Mouse (Mus musculus) midbrain, embryonic 13.5 days (tissue): ENCODE data around the gene 4921504E06Rik. TPM values are rescaled to one million over a fixed set of nuclear protein-coding genes. Genes with fewer than 3 reads are reported as not detected.
A peak's percentile ranks its signal among the peaks of the same experiment; 100 is the strongest.

Experiments used
- ATAC-seq: fragments of 200-750 bp; cut with Nextera tagmentation; 2 replicates; pipeline ENCODE4 v1.8.0; 2017; ENCODE audit warnings: mild to moderate bottlenecking, moderate TSS enrichment, moderate library complexity
- H3K27ac ChIP-seq: fragments of 300-500 bp; sonication (generic); 2 replicates; pipeline ENCODE4 v1.5.1; 2015; ENCODE audit warnings: inconsistent platforms, mild to moderate bottlenecking, moderate library complexity
- H3K27me3 ChIP-seq: fragments of 300-500 bp; sonication (generic); 2 replicates; pipeline ENCODE4 v1.6.1; 2015; ENCODE audit warnings: mild to moderate bottlenecking, inconsistent platforms
- H3K36me3 ChIP-seq: fragments of 300-500 bp; sonication (generic); 2 replicates; pipeline ENCODE4 v1.6.1; 2015; ENCODE audit warnings: mild to moderate bottlenecking, inconsistent platforms
- H3K4me1 ChIP-seq: fragments of 300-500 bp; sonication (generic); replicated peaks from 2 replicates; pipeline ENCODE4 v1.6.1; 2015; ENCODE audit warnings: inconsistent platforms
- H3K4me2 ChIP-seq: fragments of 300-500 bp; sonication (generic); replicated peaks from 2 replicates; pipeline ENCODE4 v1.6.1; 2015; ENCODE audit warnings: moderate library complexity, mild to moderate bottlenecking, inconsistent platforms
- H3K4me3 ChIP-seq: fragments of 300-500 bp; sonication (generic); replicated peaks from 2 replicates; pipeline ENCODE4 v1.5.1; 2015; ENCODE audit warnings: mild to moderate bottlenecking, inconsistent platforms
- H3K9ac ChIP-seq: fragments of 300-500 bp; sonication (generic); replicated peaks from 2 replicates; pipeline ENCODE4 v1.6.1; 2015; ENCODE audit warnings: mild to moderate bottlenecking, inconsistent platforms
- H3K9me3 ChIP-seq: fragments of 300-500 bp; sonication (generic); 2 replicates; pipeline ENCODE4 v1.6.1; 2016; ENCODE audit warnings: mild to moderate bottlenecking, inconsistent platforms
- WGBS: fragments of 180-500 bp; shearing (Covaris S2); methylation state at CpG from one replicate; pipeline ENCODE4 v1.1.7; 2015; 5-methylcytosine and 5-hydroxymethylcytosine counted together
- polyA plus RNA-seq: library from polyadenylated mRNA; unstranded; fragments of >200 nt; fragmentation: Nextera tagmentation; extraction: Ambion mirVana; gene quantifications from 2 replicates; pipeline ENCODE4 v1.2.1, GENCODE M21; 2015

4921504E06Rik gene
- polyA plus RNA-seq, 1 experiment from 2014 or later = not detected

DNA sequence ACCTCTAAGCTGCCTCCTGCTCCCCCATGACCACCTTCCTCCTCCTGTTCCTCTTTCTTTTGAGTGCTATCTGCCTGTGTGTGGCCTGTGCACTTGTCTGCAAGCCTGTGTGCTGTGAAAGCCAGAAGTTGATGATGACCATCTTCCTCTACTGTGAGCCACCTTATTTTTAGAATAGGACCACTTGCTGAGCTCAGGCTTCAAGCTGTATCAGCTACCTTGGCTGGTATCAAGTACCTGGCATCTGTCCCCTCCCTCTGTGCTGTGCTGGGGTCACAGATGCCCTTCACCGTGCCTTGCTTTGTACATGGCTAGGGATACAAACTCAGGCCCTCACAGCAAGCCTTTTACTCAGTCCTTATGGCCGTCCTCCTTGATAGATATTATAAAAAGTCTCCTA lies 2.3 kb downstream of the 4921504E06Rik start:
- Histone ChIP-seq H3K36me3 (no peaks in the 10 kb centered on the region), H3K9me3 (no peaks in the 10 kb centered on the region), H3K4me3 (no peak overlapping the region), H3K4me2 (no peak overlapping the region), H3K27me3 (peaks cover 17% of the 10 kb centered on the region), H3K4me1 (peaks cover 14% of the 10 kb centered on the region), H3K9ac (no peak overlapping the region), H3K27ac (no peak overlapping the region)
- 88% methylated on average over 2 of the region's 2 CpGs for WGBS
- ATAC-seq = no peak

DNA sequence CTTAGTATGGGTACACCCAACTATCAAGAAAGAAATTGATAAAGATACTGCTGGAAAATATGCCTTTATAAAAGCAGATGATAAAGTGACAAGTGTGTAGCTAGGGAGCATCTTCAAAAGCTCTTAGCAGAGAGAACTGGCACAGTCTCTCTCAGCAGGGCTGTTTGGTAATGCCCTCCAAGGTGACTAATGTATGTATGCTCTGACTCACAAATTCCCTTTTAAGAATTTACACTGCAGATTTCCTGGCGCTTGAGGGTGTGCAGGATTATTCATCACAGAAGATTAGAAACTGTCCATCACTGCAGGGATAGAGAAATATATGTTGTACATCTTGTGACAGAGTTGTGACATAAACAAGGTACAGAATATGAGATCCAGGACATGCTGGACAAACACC lies 12.8 kb downstream of the 4921504E06Rik start:
- Histone ChIP-seq H3K4me3 (no peak overlapping the region), H3K36me3 (no peaks in the 10 kb centered on the region), H3K27ac (no peak overlapping the region), H3K4me2 (no peak overlapping the region), H3K9me3 (no peaks in the 10 kb centered on the region), H3K27me3 (no peaks in the 10 kb centered on the region), H3K4me1 (no peaks in the 10 kb centered on the region), H3K9ac (no peak overlapping the region)
- WGBS = 71% methylated on average over 1 of the region's 1 CpGs
- ATAC-seq = no peak

DNA sequence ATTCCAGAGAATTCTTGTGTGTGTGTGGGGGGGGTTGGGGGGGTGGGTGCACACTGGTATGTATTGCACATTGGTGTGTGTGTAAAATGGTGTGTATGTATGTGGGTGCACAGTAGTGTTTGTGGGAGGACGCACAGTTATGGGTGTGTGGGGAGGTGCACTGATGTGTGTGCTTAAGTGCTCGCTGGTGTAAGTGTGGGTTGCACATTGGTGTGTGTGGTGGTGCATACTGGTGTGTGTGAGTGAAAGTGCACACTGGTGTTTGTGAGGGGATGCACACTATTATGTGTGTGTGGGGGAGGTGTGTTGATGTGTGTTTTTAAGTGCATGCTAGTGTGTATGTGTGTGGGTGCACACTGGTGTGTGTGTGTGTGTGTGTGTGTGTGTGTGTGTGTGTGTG lies 24.3 kb downstream of the 4921504E06Rik start:
- Histone ChIP-seq H3K4me1 (no peaks in the 10 kb centered on the region), H3K36me3 (no peaks in the 10 kb centered on the region), H3K27me3 (peaks cover 5% of the 10 kb centered on the region; the same call in 1 of the 2 replicates), H3K9ac (no peak overlapping the region), H3K4me2 (no peak overlapping the region), H3K27ac (no peak overlapping the region), H3K4me3 (no peak overlapping the region), H3K9me3 (no peaks in the 10 kb centered on the region)
- WGBS = 85% methylated on average over 2 of the region's 2 CpGs
- ATAC-seq = peak; percentile 70

DNA sequence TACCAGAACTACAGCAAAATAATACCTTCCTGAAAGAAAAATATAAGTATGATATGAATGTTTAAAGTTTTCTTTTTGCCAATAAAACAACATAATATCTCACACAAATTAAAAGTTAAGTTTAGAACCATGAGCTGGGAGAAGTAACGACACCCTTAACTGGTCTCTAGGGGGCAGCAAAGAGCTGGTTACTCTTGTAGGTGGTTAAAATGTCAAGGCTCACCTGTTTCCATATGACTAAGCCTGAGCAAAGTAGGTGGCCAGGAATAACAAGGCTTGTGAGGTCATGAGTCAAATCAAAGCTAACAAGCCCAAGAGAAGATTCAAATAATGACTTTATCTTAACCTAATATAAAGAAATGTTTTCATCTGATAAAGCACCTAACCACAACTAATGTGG lies 24.9 kb downstream of the 4921504E06Rik start:
- peaks cover 5% of the 10 kb centered on the region; the same call in 1 of the 2 replicates for H3K27me3 ChIP-seq
- no peak overlapping the region for H3K9ac ChIP-seq
- no peak overlapping the region for H3K27ac ChIP-seq
- no peaks in the 10 kb centered on the region for H3K4me1 ChIP-seq
- H3K9me3 ChIP-seq = no peaks in the 10 kb centered on the region
- H3K4me3 ChIP-seq = no peak overlapping the region
- ATAC-seq = no peak
- H3K36me3 ChIP-seq = no peaks in the 10 kb centered on the region
- no peak overlapping the region for H3K4me2 ChIP-seq
- 3% methylated on average over 1 of the region's 1 CpGs for WGBS

DNA sequence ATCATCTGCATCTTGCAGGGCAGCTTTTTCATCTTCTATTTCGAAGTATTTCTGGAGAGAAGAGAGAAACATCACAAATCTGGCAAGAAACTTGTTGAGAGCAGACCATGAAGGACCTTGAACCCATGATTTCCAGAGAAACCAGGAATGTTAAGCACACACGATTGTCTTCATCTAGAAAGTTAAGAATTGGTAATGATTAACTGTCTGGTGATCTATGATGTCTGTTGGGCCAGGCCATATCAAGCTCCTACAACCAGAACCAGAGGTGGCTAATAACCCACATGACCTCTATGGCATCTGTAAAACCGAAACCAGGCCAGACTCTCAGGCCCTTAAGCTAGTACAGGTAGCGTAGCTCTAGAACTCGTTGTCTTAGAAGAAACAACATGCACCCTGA lies 29.6 kb downstream of the 4921504E06Rik start:
- WGBS = 82% methylated on average over 5 of the region's 5 CpGs

DNA sequence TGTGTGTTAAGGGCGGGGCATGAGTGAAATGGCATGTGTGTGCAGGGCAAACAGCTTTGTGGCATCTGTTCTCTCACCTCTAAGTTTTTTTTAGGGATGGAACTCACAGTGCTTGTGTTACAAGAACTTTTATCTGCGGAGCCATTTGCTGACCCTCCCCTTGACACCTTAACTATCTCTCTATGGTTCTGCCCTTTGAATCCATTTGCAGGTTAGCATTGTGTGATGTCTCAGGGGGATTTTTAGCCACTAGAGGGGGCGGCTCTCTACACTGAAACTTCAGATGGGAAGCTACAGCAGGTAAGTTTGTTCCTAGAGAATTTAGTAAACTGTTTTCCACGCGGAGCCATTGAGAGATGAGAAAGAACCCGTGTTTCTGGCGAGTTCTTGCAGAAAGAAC lies 32.1 kb downstream of the 4921504E06Rik start:
- no peak for ATAC-seq
- H3K27me3 ChIP-seq = peaks cover 26% of the 10 kb centered on the region
- no peak overlapping the region for H3K4me3 ChIP-seq
- peaks cover 12% of the 10 kb centered on the region for H3K4me1 ChIP-seq
- no peak overlapping the region for H3K9ac ChIP-seq
- H3K9me3 ChIP-seq = no peaks in the 10 kb centered on the region
- H3K27ac ChIP-seq = no peak overlapping the region
- H3K36me3 ChIP-seq = no peaks in the 10 kb centered on the region
- WGBS = 43% methylated on average over 7 of the region's 7 CpGs
- H3K4me2 ChIP-seq = no peak overlapping the region

More for the DNA sequence above, 29.6 kb downstream of the 4921504E06Rik start:
- Histone ChIP-seq H3K4me2 (no peak overlapping the region), H3K27ac (no peak overlapping the region), H3K4me1 (0 out of 2 replicates have a peak, but pooled peaks cover 6% of the 10 kb centered on the region), H3K9ac (no peak overlapping the region), H3K9me3 (no peaks in the 10 kb centered on the region), H3K36me3 (no peaks in the 10 kb centered on the region), H3K27me3 (peaks cover 30% of the 10 kb centered on the region), H3K4me3 (no peak overlapping the region)
- ATAC-seq = no peak

DNA sequence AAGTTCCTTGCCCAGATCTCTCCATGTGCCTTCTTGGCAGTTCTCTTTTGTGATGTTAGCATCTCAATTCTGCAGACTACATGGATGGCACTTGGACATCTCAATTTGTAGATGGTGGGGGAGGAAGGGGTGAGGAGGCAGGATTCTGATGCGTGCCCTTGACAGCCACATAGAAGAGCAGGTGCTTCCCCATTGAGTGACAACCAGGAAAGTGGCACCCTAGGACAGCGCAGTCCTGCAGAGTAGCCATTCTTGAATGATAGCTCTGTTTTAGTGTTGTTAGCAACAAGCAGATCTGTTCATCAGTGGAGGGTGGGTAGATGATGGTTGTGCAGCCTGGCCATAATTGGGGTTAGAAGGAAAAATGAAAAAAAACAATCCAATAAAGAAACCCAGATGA lies 33.1 kb downstream of the 4921504E06Rik start:
- peak; percentile 6; the same call in 1 of the 2 replicates for ATAC-seq
- H3K4me1 ChIP-seq = peaks cover 12% of the 10 kb centered on the region
- no peak overlapping the region for H3K4me2 ChIP-seq
- H3K9me3 ChIP-seq = no peaks in the 10 kb centered on the region
- H3K4me3 ChIP-seq = no peak overlapping the region
- no peaks in the 10 kb centered on the region for H3K36me3 ChIP-seq
- no peak overlapping the region for H3K9ac ChIP-seq
- 70% methylated on average over 2 of the region's 2 CpGs for WGBS
- peaks cover 28% of the 10 kb centered on the region for H3K27me3 ChIP-seq
- no peak overlapping the region for H3K27ac ChIP-seq

DNA sequence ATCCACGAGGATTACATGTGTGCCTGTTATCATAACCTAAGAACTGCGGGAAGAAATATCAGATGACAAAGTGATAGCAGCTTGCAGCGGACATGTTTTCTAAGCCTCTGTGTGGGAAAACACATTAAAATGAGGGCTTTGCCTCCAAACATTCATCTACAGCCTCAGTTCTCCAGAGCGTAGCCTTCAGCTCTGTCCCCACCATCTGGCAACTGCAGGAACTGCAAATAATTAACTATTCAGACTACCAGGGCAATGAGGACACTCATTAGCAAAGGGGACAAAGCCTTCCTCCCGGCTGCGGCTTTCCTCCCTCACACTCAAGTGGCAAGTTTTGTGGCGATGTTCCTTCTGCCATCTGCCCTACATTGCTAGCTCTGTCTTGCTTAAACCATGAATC lies 33.9 kb downstream of the 4921504E06Rik start:
- WGBS = 6% methylated on average over 7 of the region's 7 CpGs
- Histone ChIP-seq H3K36me3 (no peaks in the 10 kb centered on the region), H3K4me2 (0 out of 2 replicates have a peak overlapping the region, but pooled peaks have one; percentile 20), H3K9me3 (no peaks in the 10 kb centered on the region), H3K27me3 (peaks cover 34% of the 10 kb centered on the region), H3K4me3 (no peak overlapping the region), H3K4me1 (peaks cover 12% of the 10 kb centered on the region), H3K9ac (no peak overlapping the region), H3K27ac (no peak overlapping the region)
- ATAC-seq = peak; percentile 79

DNA sequence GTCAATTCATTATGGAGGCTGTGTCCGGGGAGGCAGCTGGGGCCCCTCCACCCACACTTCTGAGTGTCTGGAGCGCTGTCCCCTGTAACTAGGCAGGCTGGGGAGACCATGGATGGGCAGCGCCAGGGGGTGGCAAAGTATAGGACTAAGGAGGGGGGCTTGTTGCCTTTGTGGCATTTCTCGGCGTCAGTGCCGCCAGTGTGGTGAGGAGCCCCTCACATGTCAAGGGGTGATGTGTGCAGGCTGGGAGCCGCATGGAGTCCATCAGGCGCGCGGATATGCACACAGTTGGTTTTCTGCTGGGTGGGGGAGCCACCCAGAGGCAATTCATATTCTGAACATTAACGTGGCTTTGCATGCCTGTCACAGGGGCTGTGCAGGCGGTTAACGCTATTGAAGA lies 35.8 kb downstream of the 4921504E06Rik start:
- peak; percentile 80 for ATAC-seq
- peak overlapping the region; percentile 43 for H3K4me2 ChIP-seq
- H3K9ac ChIP-seq = no peak overlapping the region
- H3K27me3 ChIP-seq = peaks cover 47% of the 10 kb centered on the region
- H3K9me3 ChIP-seq = no peaks in the 10 kb centered on the region
- WGBS = 20% methylated on average over 13 of the region's 13 CpGs
- no peak overlapping the region for H3K27ac ChIP-seq
- H3K4me1 ChIP-seq = peaks cover 12% of the 10 kb centered on the region
- no peaks in the 10 kb centered on the region for H3K36me3 ChIP-seq
- peak overlapping the region; percentile 9; the same call in 1 of the 2 replicates for H3K4me3 ChIP-seq

DNA sequence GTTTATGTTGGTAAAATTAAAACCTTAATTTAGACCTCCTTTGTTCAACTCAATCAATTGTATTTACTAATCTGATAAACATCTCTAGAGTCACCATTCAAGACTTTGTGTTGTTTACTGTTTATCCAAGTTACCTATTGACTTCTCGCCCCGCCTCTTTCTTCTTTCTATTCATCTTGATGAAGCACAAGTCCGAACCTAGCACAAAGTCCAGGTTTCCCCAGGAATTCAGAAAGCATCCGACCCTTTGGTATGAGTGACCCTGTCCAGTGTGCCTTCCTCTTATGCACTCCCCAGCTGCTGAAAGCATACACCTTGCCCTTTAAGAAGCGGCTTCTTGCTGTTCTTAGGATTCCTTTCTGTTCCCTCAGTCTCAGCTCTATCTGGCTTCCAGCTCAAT lies 41.3 kb downstream of the 4921504E06Rik start:
- no peaks in the 10 kb centered on the region for H3K36me3 ChIP-seq
- no peak overlapping the region for H3K4me2 ChIP-seq
- no peaks in the 10 kb centered on the region for H3K4me1 ChIP-seq
- H3K4me3 ChIP-seq = no peak overlapping the region
- no peaks in the 10 kb centered on the region for H3K9me3 ChIP-seq
- H3K27me3 ChIP-seq = peaks cover 47% of the 10 kb centered on the region
- H3K9ac ChIP-seq = no peak overlapping the region
- 61% methylated on average over 5 of the region's 5 CpGs for WGBS
- no peak overlapping the region for H3K27ac ChIP-seq
- ATAC-seq = no peak

DNA sequence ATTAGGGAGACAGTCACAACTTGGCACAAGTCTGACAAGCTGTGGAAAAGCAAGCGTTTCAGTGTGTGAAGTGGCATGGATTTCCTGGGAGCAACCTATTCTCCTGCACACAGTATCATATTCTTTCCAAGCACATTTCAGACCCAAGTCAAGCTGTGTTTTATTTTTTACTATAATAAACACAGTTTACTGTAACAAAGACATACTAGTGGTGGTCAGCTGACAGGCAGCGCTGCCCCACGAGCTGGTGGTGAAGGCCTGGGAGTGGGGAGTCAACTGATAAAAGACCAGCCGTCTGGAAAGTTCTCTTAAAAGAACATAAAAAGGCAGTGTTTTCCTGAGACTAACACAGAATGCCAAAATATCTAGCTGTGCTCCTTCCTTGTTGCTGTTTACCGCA lies 42.7 kb downstream of the 4921504E06Rik start:
- no peak overlapping the region for H3K4me2 ChIP-seq
- H3K4me3 ChIP-seq = no peak overlapping the region
- no peak overlapping the region for H3K27ac ChIP-seq
- H3K27me3 ChIP-seq = peaks cover 45% of the 10 kb centered on the region
- no peak overlapping the region for H3K9ac ChIP-seq
- no peaks in the 10 kb centered on the region for H3K36me3 ChIP-seq
- no peaks in the 10 kb centered on the region for H3K4me1 ChIP-seq
- 62% methylated on average over 5 of the region's 5 CpGs for WGBS
- H3K9me3 ChIP-seq = no peaks in the 10 kb centered on the region
- ATAC-seq = no peak

DNA sequence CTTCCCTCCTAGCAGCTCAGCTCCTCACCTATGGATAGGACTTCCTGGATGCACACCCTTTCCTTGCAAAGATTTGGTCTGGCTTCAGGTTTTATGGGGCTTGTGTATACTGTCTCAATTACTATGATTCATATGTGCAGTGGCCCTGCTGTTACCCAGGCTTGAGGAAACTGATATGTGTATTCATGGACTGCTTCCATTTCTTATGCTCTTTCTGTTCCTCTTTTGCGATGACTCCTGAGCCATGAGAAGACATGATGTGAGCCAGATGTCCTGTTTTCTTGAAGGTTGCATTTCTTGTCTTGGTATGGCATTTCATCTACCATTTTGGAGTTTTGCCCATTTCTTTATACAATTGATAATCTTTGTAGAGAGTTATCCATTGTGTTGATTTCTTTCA lies 48.0 kb downstream of the 4921504E06Rik start:
- H3K4me1 ChIP-seq = no peaks in the 10 kb centered on the region
- H3K4me3 ChIP-seq = no peak overlapping the region
- no peak for ATAC-seq
- no peak overlapping the region for H3K9ac ChIP-seq
- no peak overlapping the region for H3K27ac ChIP-seq
- no peaks in the 10 kb centered on the region for H3K36me3 ChIP-seq
- no peaks in the 10 kb centered on the region for H3K9me3 ChIP-seq
- 97% methylated on average over 1 of the region's 1 CpGs for WGBS
- H3K4me2 ChIP-seq = no peak overlapping the region
- peaks cover 17% of the 10 kb centered on the region; the same call in 1 of the 2 replicates for H3K27me3 ChIP-seq

DNA sequence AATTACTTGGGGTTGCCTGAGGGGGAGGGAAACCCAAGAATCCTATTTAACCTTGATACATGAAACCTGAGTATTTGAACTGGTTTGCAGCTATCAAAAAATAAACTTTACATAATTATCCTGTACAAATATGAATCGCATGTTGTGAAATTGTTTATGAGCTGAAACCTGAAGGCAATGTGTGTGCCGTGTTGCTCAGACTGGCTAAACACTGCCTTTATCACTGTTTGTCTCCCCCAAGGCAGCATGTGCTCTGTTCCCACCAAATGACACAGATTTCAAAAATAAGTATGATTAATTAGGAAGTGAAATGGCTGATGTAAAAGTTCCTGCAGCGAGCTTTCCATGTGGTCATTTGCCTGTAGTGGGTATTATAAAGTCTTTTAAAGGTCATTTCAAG lies 63.5 kb downstream of the 4921504E06Rik start:
- no peaks in the 10 kb centered on the region for H3K36me3 ChIP-seq
- ATAC-seq = no peak
- H3K4me2 ChIP-seq = no peak overlapping the region
- no peaks in the 10 kb centered on the region for H3K27me3 ChIP-seq
- H3K4me1 ChIP-seq = no peaks in the 10 kb centered on the region
- no peak overlapping the region for H3K9ac ChIP-seq
- H3K9me3 ChIP-seq = no peaks in the 10 kb centered on the region
- H3K4me3 ChIP-seq = no peak overlapping the region
- 88% methylated on average over 3 of the region's 3 CpGs for WGBS
- H3K27ac ChIP-seq = no peak overlapping the region
